Mouse (Mus musculus): ENCODE measurements at regions not wholly inside any gene's neighbourhood (a gene's known extent, or its start where the extent isn't known, plus 50 kb on each side); places are given as distances from the start of the nearest gene placed in this dataset.
A peak's percentile ranks its signal among the peaks of the same experiment; 100 is the strongest.

GRCm38 (mm10) chr17:48807905-48808304 is 124.3 kb upstream of the Lrfn2 start:
- Histone ChIP-seq H3K36me3 (no peaks in the 10 kb centered on the region), H3K9me3 (replicated peaks) (no peaks in the 10 kb centered on the region), H3K27me3 (ENCODE audit: low read depth, poor library complexity, severe bottlenecking) (no peaks in the 10 kb centered on the region), H3K27ac (no peak overlapping the region), H3K4me3 (no peak overlapping the region), H3K4me1 (peaks cover 2% of the 10 kb centered on the region; the same call in 1 of the 2 replicates)
- 57% methylated on average over 3 of the region's 3 CpGs for WGBS
- DNase-seq (ENCODE audit: low spot score) = no peak

GRCm38 (mm10) chr17:48814753-48815504 is 117.2 kb upstream of the Lrfn2 start:
- Histone ChIP-seq H3K4me1 (peaks cover 2% of the 10 kb centered on the region; the same call in 1 of the 2 replicates), H3K4me3 (no peak overlapping the region), H3K27me3 (ENCODE audit: low read depth, poor library complexity, severe bottlenecking) (no peaks in the 10 kb centered on the region), H3K9me3 (replicated peaks) (no peaks in the 10 kb centered on the region), H3K36me3 (no peaks in the 10 kb centered on the region), H3K27ac (no peak overlapping the region)
- WGBS = 72% methylated on average over 15 of the region's 15 CpGs
- no peak for DNase-seq (ENCODE audit: low spot score)

- DNase-seq (ENCODE audit: low spot score) = no peak
- Histone ChIP-seq H3K4me3 (no peak overlapping the region), H3K36me3 (no peaks in the 10 kb centered on the region), H3K9me3 (replicated peaks) (no peaks in the 10 kb centered on the region), H3K27ac (no peak overlapping the region), H3K4me1 (peaks cover 2% of the 10 kb centered on the region; the same call in 1 of the 2 replicates), H3K27me3 (ENCODE audit: low read depth, poor library complexity, severe bottlenecking) (no peaks in the 10 kb centered on the region)
- WGBS = 85% methylated on average over 9 of the region's 9 CpGs
These were observed 115.4 kb upstream of the Lrfn2 start for GRCm38 (mm10) chr17:48816588-48817324.

GRCm38 (mm10) chr17:48817551-48817950 is 114.6 kb upstream of the Lrfn2 start:
- H3K27ac ChIP-seq = no peak overlapping the region
- no peaks in the 10 kb centered on the region for H3K36me3 ChIP-seq
- H3K9me3 ChIP-seq (replicated peaks) = no peaks in the 10 kb centered on the region
- no peak overlapping the region for H3K4me3 ChIP-seq
- 83% methylated on average over 13 of the region's 13 CpGs for WGBS
- H3K4me1 ChIP-seq = no peaks in the 10 kb centered on the region
- no peaks in the 10 kb centered on the region for H3K27me3 ChIP-seq (ENCODE audit: low read depth, poor library complexity, severe bottlenecking)
- DNase-seq (ENCODE audit: low spot score) = no peak

- H3K36me3 ChIP-seq = no peaks in the 10 kb centered on the region
- no peak overlapping the region for H3K4me3 ChIP-seq
- no peaks in the 10 kb centered on the region for H3K9me3 ChIP-seq (replicated peaks)
- no peak overlapping the region for H3K27ac ChIP-seq
- no peaks in the 10 kb centered on the region for H3K4me1 ChIP-seq
- no peak for DNase-seq (ENCODE audit: low spot score)
- 84% methylated on average over 1 of the region's 1 CpGs for WGBS
- no peaks in the 10 kb centered on the region for H3K27me3 ChIP-seq (ENCODE audit: low read depth, poor library complexity, severe bottlenecking)
These were observed 112.5 kb upstream of the Lrfn2 start for GRCm38 (mm10) chr17:48819703-48820102.

- no peaks in the 10 kb centered on the region for H3K9me3 ChIP-seq (replicated peaks)
- no peak for DNase-seq (ENCODE audit: low spot score)
These were observed 109.9 kb upstream of the Lrfn2 start for GRCm38 (mm10) chr17:48822101-48822876.

GRCm38 (mm10) chr17:48823921-48824320 is 108.3 kb upstream of the Lrfn2 start:
- Histone ChIP-seq H3K4me3 (no peak overlapping the region), H3K27me3 (ENCODE audit: low read depth, poor library complexity, severe bottlenecking) (no peaks in the 10 kb centered on the region), H3K36me3 (no peaks in the 10 kb centered on the region), H3K27ac (no peak overlapping the region), H3K9me3 (replicated peaks) (no peaks in the 10 kb centered on the region), H3K4me1 (no peaks in the 10 kb centered on the region)
- 82% methylated on average over 9 of the region's 9 CpGs for WGBS
- no peak for DNase-seq (ENCODE audit: low spot score)

More at GRCm38 (mm10) chr17:48822101-48822876, 109.9 kb upstream of the Lrfn2 start:
- Histone ChIP-seq H3K36me3 (no peaks in the 10 kb centered on the region), H3K27me3 (ENCODE audit: low read depth, poor library complexity, severe bottlenecking) (no peaks in the 10 kb centered on the region), H3K4me1 (no peaks in the 10 kb centered on the region), H3K27ac (no peak overlapping the region), H3K4me3 (no peak overlapping the region)
- 91% methylated on average over 20 of the region's 20 CpGs for WGBS

- no peak overlapping the region for H3K27ac ChIP-seq
- no peaks in the 10 kb centered on the region for H3K36me3 ChIP-seq
- H3K4me1 ChIP-seq = no peaks in the 10 kb centered on the region
- WGBS = 77% methylated on average over 9 of the region's 9 CpGs
- H3K4me3 ChIP-seq = no peak overlapping the region
- no peak for DNase-seq (ENCODE audit: low spot score)
- H3K9me3 ChIP-seq (replicated peaks) = no peaks in the 10 kb centered on the region
- H3K27me3 ChIP-seq (ENCODE audit: low read depth, poor library complexity, severe bottlenecking) = no peaks in the 10 kb centered on the region
These were observed 106.8 kb upstream of the Lrfn2 start for GRCm38 (mm10) chr17:48825212-48825913.

- H3K27ac ChIP-seq = no peak overlapping the region
- H3K4me3 ChIP-seq = no peak overlapping the region
- WGBS = 75% methylated on average over 20 of the region's 20 CpGs
- DNase-seq (ENCODE audit: low spot score) = no peak
- H3K27me3 ChIP-seq (ENCODE audit: low read depth, poor library complexity, severe bottlenecking) = no peaks in the 10 kb centered on the region
- H3K4me1 ChIP-seq = no peaks in the 10 kb centered on the region
- H3K9me3 ChIP-seq (replicated peaks) = no peaks in the 10 kb centered on the region
- no peaks in the 10 kb centered on the region for H3K36me3 ChIP-seq
These were observed 93.7 kb upstream of the Lrfn2 start for GRCm38 (mm10) chr17:48838297-48838979.

- no peak overlapping the region for H3K27ac ChIP-seq
- WGBS = 41% methylated on average over 7 of the region's 7 CpGs
- no peaks in the 10 kb centered on the region for H3K27me3 ChIP-seq (ENCODE audit: low read depth, poor library complexity, severe bottlenecking)
- H3K4me3 ChIP-seq = no peak overlapping the region
- H3K9me3 ChIP-seq (replicated peaks) = no peaks in the 10 kb centered on the region
- H3K4me1 ChIP-seq = no peaks in the 10 kb centered on the region
- DNase-seq (ENCODE audit: low spot score) = no peak
- no peaks in the 10 kb centered on the region for H3K36me3 ChIP-seq
These were observed 84.3 kb upstream of the Lrfn2 start for GRCm38 (mm10) chr17:48847890-48848289.

GRCm38 (mm10) chr17:48850910-48851309 is 81.3 kb upstream of the Lrfn2 start:
- Histone ChIP-seq H3K27ac (no peak overlapping the region), H3K36me3 (no peaks in the 10 kb centered on the region), H3K27me3 (ENCODE audit: low read depth, poor library complexity, severe bottlenecking) (no peaks in the 10 kb centered on the region), H3K4me3 (no peak overlapping the region), H3K9me3 (replicated peaks) (no peaks in the 10 kb centered on the region), H3K4me1 (no peaks in the 10 kb centered on the region)
- no peak for DNase-seq (ENCODE audit: low spot score)

GRCm38 (mm10) chr17:48858891-48859290 is 73.3 kb upstream of the Lrfn2 start:
- Histone ChIP-seq H3K4me1 (no peaks in the 10 kb centered on the region), H3K27ac (no peak overlapping the region), H3K9me3 (replicated peaks) (no peaks in the 10 kb centered on the region), H3K4me3 (no peak overlapping the region), H3K36me3 (no peaks in the 10 kb centered on the region), H3K27me3 (ENCODE audit: low read depth, poor library complexity, severe bottlenecking) (no peaks in the 10 kb centered on the region)
- WGBS = 56% methylated on average over 6 of the region's 6 CpGs
- DNase-seq (ENCODE audit: low spot score) = peak; percentile 74
